22 mouse cellular contexts compared by ENCODE assay signal in genomic region chr5:71604128-71604690, GRCm38 (mm10). TPM values are rescaled to one million over a fixed set of nuclear protein-coding genes. Genes with fewer than 3 reads are reported as not detected.
DNase-seq lines count a peak whose midpoint lies in the region; ATAC-seq and TF ChIP-seq lines count a peak whose summit lies in the region.
"Had no signal": no experiment of that assay in that cellular context is flagged by ENCODE, and none has a peak within 500 bp of the region (broad histone marks: within the 10 kb centered on the region; RNA-seq: fewer than 3 reads in every experiment).

No protein-coding gene starts in this region.

- no peak overlapping the region for H3K4me3 ChIP-seq in forebrain, embryonic 16.5 days (replicated peaks; ENCODE audit: low read length)
- no peak overlapping the region for H3K4me3 ChIP-seq in forebrain, embryonic 15.5 days
- H3K4me3 ChIP-seq in olfactory bulb, adult 2 months (ENCODE audit: insufficient read depth, low read depth, low read length): no peak overlapping the region
- H3K4me3 ChIP-seq: heart, embryonic 13.5 days; midbrain, embryonic 15.5 days had no signal

- ATAC-seq in forebrain, embryonic 16.5 days: peak; percentile 69
- ATAC-seq in forebrain, embryonic 15.5 days (replicated peaks): no peak
- ATAC-seq: midbrain, embryonic 15.5 days had no signal

- H3K4me1 ChIP-seq in forebrain, embryonic 16.5 days (replicated peaks; ENCODE audit: control insufficient read depth, insufficient read depth, low read length): 0 out of 2 replicates have a peak, but pooled peaks cover 2% of the 10 kb centered on the region
- H3K4me1 ChIP-seq in forebrain, embryonic 15.5 days: peaks cover 11% of the 10 kb centered on the region
- no peaks in the 10 kb centered on the region for H3K4me1 ChIP-seq in olfactory bulb, adult 2 months (ENCODE audit: control insufficient read depth, insufficient read depth, low read length)
- H3K4me1 ChIP-seq: midbrain, embryonic 15.5 days had no signal

- WGBS in forebrain, embryonic 16.5 days: 49% methylated on average over 8 of the region's 8 CpGs
- 50% methylated on average over 8 of the region's 8 CpGs for WGBS in forebrain, embryonic 15.5 days
- WGBS in olfactory bulb, adult 2 months: 19% methylated on average over 8 of the region's 8 CpGs

- no peaks in the 10 kb centered on the region for H3K9me3 ChIP-seq in forebrain, embryonic 16.5 days (ENCODE audit: control insufficient read depth, low read length)
- no peaks in the 10 kb centered on the region for H3K9me3 ChIP-seq in forebrain, embryonic 15.5 days
- H3K9me3 ChIP-seq: heart, embryonic 13.5 days; midbrain, embryonic 15.5 days had no signal

- no peak overlapping the region for H3K27ac ChIP-seq in forebrain, embryonic 16.5 days (ENCODE audit: low read length)
- no peak overlapping the region; the same call in 1 of the 2 replicates for H3K27ac ChIP-seq in forebrain, embryonic 15.5 days (replicated peaks)
- H3K27ac ChIP-seq in olfactory bulb, adult 2 months (ENCODE audit: insufficient read depth, low read depth, low read length): peak overlapping the region; percentile 81
- H3K27ac ChIP-seq: heart, embryonic 13.5 days; midbrain, embryonic 15.5 days; stomach, postnatal 0 days had no signal

- no peaks in the 10 kb centered on the region for H3K27me3 ChIP-seq in forebrain, embryonic 16.5 days (replicated peaks; ENCODE audit: control insufficient read depth, insufficient read depth, low read length)
- H3K27me3 ChIP-seq in forebrain, embryonic 15.5 days: no peaks in the 10 kb centered on the region
- H3K27me3 ChIP-seq: heart, embryonic 13.5 days; midbrain, embryonic 15.5 days had no signal

- DNase-seq in layer of hippocampus, adult 18-20 months (ENCODE audit: low spot score in 2 of 2): peak; percentile 33 to 61
- no peak for DNase-seq in layer of hippocampus, postnatal 25 days (ENCODE audit: extremely low spot score in 1 of 2, low spot score in 1 of 2)
- peak; percentile 42 for DNase-seq in right cerebral cortex, adult 18-20 months
- no peak for DNase-seq in right cerebral cortex, postnatal 14 days
- no peak for DNase-seq in cerebellum, adult 9-10 months
- DNase-seq: adrenal gland, adult 8-10 months; cerebellum, adult 11-12 months; heart, postnatal 4 days; kidney, adult 18-20 months; kidney, postnatal 14 days; lung, adult 2 months had no signal

- TF ChIP-seq POLR2A in olfactory bulb, adult 2 months (IDR thresholded peaks at IDR 0.05; ENCODE audit: insufficient read depth, low read depth, low read length): no peak

- H3K9ac ChIP-seq in forebrain, embryonic 16.5 days (replicated peaks; ENCODE audit: low read depth, low read length): no peak overlapping the region
- no peak overlapping the region for H3K9ac ChIP-seq in forebrain, embryonic 15.5 days (replicated peaks)
- H3K9ac ChIP-seq: heart, embryonic 13.5 days; midbrain, embryonic 15.5 days had no signal

- no peak overlapping the region for H3K4me2 ChIP-seq in forebrain, embryonic 16.5 days (ENCODE audit: low read length)
- no peak overlapping the region for H3K4me2 ChIP-seq in forebrain, embryonic 15.5 days (replicated peaks)
- H3K4me2 ChIP-seq: heart, embryonic 13.5 days; midbrain, embryonic 15.5 days had no signal

- H3K36me3 ChIP-seq in forebrain, embryonic 16.5 days (ENCODE audit: control insufficient read depth, insufficient read depth): no peaks in the 10 kb centered on the region
- no peaks in the 10 kb centered on the region for H3K36me3 ChIP-seq in forebrain, embryonic 15.5 days
- H3K36me3 ChIP-seq: heart, embryonic 13.5 days; midbrain, embryonic 15.5 days had no signal

- no peak for TF ChIP-seq CTCF in olfactory bulb, adult 2 months (IDR thresholded peaks at IDR 0.05; ENCODE audit: insufficient read depth, low read depth, low read length)

RNA-seq across cellular contexts. Expression of gene Gabrb1, which starts 53.7 kb away (rescaled TPM):
- 19.1 and 24.8 TPM in 2 replicates for polyA plus RNA-seq in forebrain, embryonic 16.5 days (2015; fragmentation: Nextera tagmentation; extraction: Ambion mirVana)
- 17.8 and 18.8 TPM in 2 replicates for polyA plus RNA-seq in forebrain, embryonic 15.5 days (2015; fragmentation: Nextera tagmentation; extraction: Ambion mirVana)
- total RNA-seq in layer of hippocampus, adult 18-20 months (2021): 100 to 1,000 TPM; 130 to 132 TPM
- total RNA-seq in layer of hippocampus, postnatal 25 days (2021): 100 to 1,000 TPM; 123 to 132 TPM
- polyA plus RNA-seq in olfactory bulb, adult 2 months (2012; ENCODE audit: insufficient read depth, insufficient read length, low replicate concordance, missing spikeins): 22.0 and 33.2 TPM in 2 replicates
- total RNA-seq: common myeloid progenitor, adult 5-6 weeks; granulocyte monocyte progenitor cell, adult 5-6 weeks; liver, adult 2 months had no signal
- polyA plus RNA-seq: liver, adult 2 months; lung, adult 2 months had no signal

RNA-seq across cellular contexts. Expression of gene Gabra4, which starts 53.9 kb away (rescaled TPM):
- 16.4 and 23.4 TPM in 2 replicates for polyA plus RNA-seq in forebrain, embryonic 16.5 days (2015; fragmentation: Nextera tagmentation; extraction: Ambion mirVana)
- 18.2 and 20.2 TPM in 2 replicates for polyA plus RNA-seq in forebrain, embryonic 15.5 days (2015; fragmentation: Nextera tagmentation; extraction: Ambion mirVana)
- 10 to 100 TPM; 82.2 to 86.3 TPM for total RNA-seq in layer of hippocampus, adult 18-20 months (2021)
- total RNA-seq in layer of hippocampus, postnatal 25 days (2021): 10 to 100 TPM; 74.8 to 80.1 TPM
- polyA plus RNA-seq in olfactory bulb, adult 2 months (2012; ENCODE audit: insufficient read depth, insufficient read length, low replicate concordance, missing spikeins): 192 TPM in 1 of 2 replicates, not detected in the other
- total RNA-seq: common myeloid progenitor, adult 5-6 weeks; granulocyte monocyte progenitor cell, adult 5-6 weeks; liver, adult 2 months; megakaryocyte, adult 5-6 weeks had no signal
- polyA plus RNA-seq: liver, adult 2 months had no signal

RNA-seq across cellular contexts. Expression of gene Cox7b2, which starts 56.2 kb away (rescaled TPM):
- polyA plus RNA-seq in forebrain, embryonic 16.5 days (2015; fragmentation: Nextera tagmentation; extraction: Ambion mirVana): 0.72 TPM in 1 of 2 replicates, not detected in the other
- 0.34 and 0.89 TPM in 2 replicates for polyA plus RNA-seq in forebrain, embryonic 15.5 days (2015; fragmentation: Nextera tagmentation; extraction: Ambion mirVana)
- total RNA-seq in layer of hippocampus, adult 18-20 months (2021): not detected
- not detected for total RNA-seq in layer of hippocampus, postnatal 25 days (2021)
- not detected in 2 replicates for polyA plus RNA-seq in olfactory bulb, adult 2 months (2012; ENCODE audit: insufficient read depth, insufficient read length, low replicate concordance, missing spikeins)
- total RNA-seq: adrenal gland, adult 8-10 months; common myeloid progenitor, adult 5-6 weeks; granulocyte monocyte progenitor cell, adult 5-6 weeks; heart, postnatal 4 days; left cerebral cortex, postnatal 36 days; liver, adult 2 months; megakaryocyte, adult 5-6 weeks had no signal
- polyA plus RNA-seq: liver, adult 2 months; lung, adult 2 months had no signal

Comparison
In these comparisons a context has a peak if more than half of its experiments do, and no peak if none do; other contexts are left out.
1. DNase-seq: peak in layer of hippocampus, adult 18-20 months (2 of 2) and right cerebral cortex, adult 18-20 months (single experiment); none in layer of hippocampus, postnatal 25 days (0 of 2), right cerebral cortex, postnatal 14 days (single experiment) and cerebellum, adult 9-10 months (single experiment).